Mouse (Mus musculus) olfactory bulb, adult 2 months (tissue): ENCODE measurements at regions not wholly inside any gene's neighbourhood (a gene's known extent, or its start where the extent isn't known, plus 50 kb on each side); places are given as distances from the start of the nearest gene placed in this dataset.

Experiments
- CTCF ChIP-seq: fragments of 200-500 bp; IDR thresholded peaks from 2 replicates; pipeline ENCODE4 v1.5.1; 2012; ENCODE audit warnings: low read depth, mild to moderate bottlenecking, low read length, moderate library complexity; ENCODE audit not compliant: insufficient read depth
- POLR2A ChIP-seq: fragments of 200-500 bp; IDR thresholded peaks from 2 replicates; pipeline ENCODE4 v1.6.1; 2012; ENCODE audit warnings: mild to moderate bottlenecking, low read depth, low read length, moderate library complexity; ENCODE audit not compliant: insufficient read depth

- TF ChIP-seq POLR2A, result no peak
- no peak for TF ChIP-seq CTCF
Observed at GRCm38 (mm10) chr2:117867409-117867808, 244.3 kb upstream of the Thbs1 start.
